Mouse (Mus musculus) CH12.LX (cell line): ENCODE measurements around the gene 1700086D15Rik. TPM values are rescaled to one million over a fixed set of nuclear protein-coding genes. Genes with fewer than 3 reads are reported as not detected.

ENCODE experiments used
- DNase-seq: peaks from one replicate; pipeline ENCODE4 v3.0.0-alpha.2; 2013; ENCODE audit errors: extremely low read depth
- H3K27ac ChIP-seq: 2 replicates; pipeline ENCODE4 v1.5.1; 2012; ENCODE audit warnings: low read depth, mild to moderate bottlenecking, control low read depth, moderate library complexity; ENCODE audit not compliant: insufficient read depth
- H3K27me3 ChIP-seq: replicated peaks from 2 replicates; pipeline ENCODE3; 2012; ENCODE audit warnings: inconsistent platforms
- H3K36me3 ChIP-seq, 2 experiments: replicated peaks in 1 of 2; 2 replicates each; pipeline versions ENCODE3 to v1.6.1; 2012; ENCODE audit warnings: inconsistent platforms in 1 of 2, low read length in 1 of 2, mild to moderate bottlenecking in 1 of 2, mixed read lengths in 1 of 2, moderate library complexity in 1 of 2; ENCODE audit not compliant: control insufficient read depth in 1 of 2, insufficient read depth in 1 of 2
- H3K4me1 ChIP-seq, 2 experiments: 2 replicates each; pipeline ENCODE4 v1.6.1; 2012; ENCODE audit warnings: inconsistent platforms in 1 of 2, moderate library complexity in 1 of 2; ENCODE audit not compliant: insufficient read depth in 2 of 2, control insufficient read depth in 1 of 2
- H3K4me2 ChIP-seq: 2 replicates; pipeline ENCODE4 v1.6.1; 2012; ENCODE audit warnings: low read depth, mild to moderate bottlenecking, control low read depth; ENCODE audit not compliant: poor library complexity, insufficient read depth, severe bottlenecking
- H3K4me3 ChIP-seq, 3 experiments: fragments of 150-350 bp in 1 of 3; sonication (generic) in 1 of 3; replicated peaks in 1 of 3; 2 replicates each; pipeline versions ENCODE3 to v1.5.1; 2011 to 2012; ENCODE audit warnings: low read depth in 2 of 3, low read length in 2 of 3, mild to moderate bottlenecking in 2 of 3, moderate library complexity in 2 of 3, control low read depth in 1 of 3, improper control_type of control experiment in 1 of 3, inconsistent platforms in 1 of 3, mixed read lengths in 1 of 3; ENCODE audit not compliant: poor library complexity in 1 of 3
- H3K79me2 ChIP-seq: replicated peaks from 2 replicates; pipeline ENCODE4 v1.6.1; 2012; ENCODE audit warnings: mild to moderate bottlenecking, moderate library complexity; ENCODE audit not compliant: control insufficient read depth, poor library complexity, insufficient read depth, severe bottlenecking; ENCODE audit errors: extremely low read depth
- H3K9ac ChIP-seq: 2 replicates; pipeline ENCODE4 v1.6.1; 2012; ENCODE audit warnings: low read depth, mild to moderate bottlenecking, control low read depth, moderate library complexity; ENCODE audit not compliant: insufficient read depth
- H3K9me3 ChIP-seq: replicated peaks from 2 replicates; pipeline ENCODE3; 2012; ENCODE audit warnings: low read length, inconsistent platforms, mixed read lengths
- BHLHE40 ChIP-seq: IDR thresholded peaks from 2 replicates; pipeline ENCODE4 v1.6.1; 2011; ENCODE audit warnings: mild to moderate bottlenecking, low read depth, low read length, improper control_type of control experiment
- CHD1 ChIP-seq: IDR thresholded peaks from 2 replicates; pipeline ENCODE4 v1.6.1; 2012; ENCODE audit warnings: low read depth, low read length, improper control_type of control experiment, inconsistent platforms
- CHD2 ChIP-seq: IDR thresholded peaks from 2 replicates; pipeline ENCODE4 v1.6.1; 2011; ENCODE audit warnings: low read length, improper control_type of control experiment
- CTCF ChIP-seq, 2 experiments: IDR thresholded peaks in 1 of 2; conservative IDR thresholded peaks in 1 of 2; 2 replicates each; pipeline ENCODE4 v1.5.1; 2011 to 2012; ENCODE audit warnings: low read depth in 2 of 2, low read length in 2 of 2, improper control_type of control experiment in 1 of 2, inconsistent platforms in 1 of 2, mild to moderate bottlenecking in 1 of 2, moderate library complexity in 1 of 2
- E2F4 ChIP-seq: IDR thresholded peaks from 2 replicates; pipeline ENCODE4 v1.6.1; 2011; ENCODE audit warnings: low read depth, low read length, improper control_type of control experiment; ENCODE audit not compliant: insufficient replicate concordance
- ELF1 ChIP-seq: IDR thresholded peaks from 2 replicates; pipeline ENCODE4 v1.6.1; 2014; ENCODE audit warnings: low read depth, mild to moderate bottlenecking, inconsistent platforms, low read length, improper control_type of control experiment
- EP300 ChIP-seq: IDR thresholded peaks from 2 replicates; pipeline ENCODE4 v1.6.1; 2011; ENCODE audit warnings: low read length, improper control_type of control experiment
- ETS1 ChIP-seq: conservative IDR thresholded peaks from 2 replicates; pipeline ENCODE4 v1.6.1; 2012; ENCODE audit warnings: low read depth, mild to moderate bottlenecking, inconsistent platforms, low read length, improper control_type of control experiment, moderate library complexity
- GABPA ChIP-seq: IDR thresholded peaks from 2 replicates; pipeline ENCODE4 v1.6.1; 2012; ENCODE audit warnings: low read depth, low read length, improper control_type of control experiment, inconsistent platforms; ENCODE audit not compliant: insufficient replicate concordance
- IRF4 ChIP-seq: IDR thresholded peaks from 2 replicates; pipeline ENCODE4 v1.6.1; 2014; ENCODE audit warnings: low read depth, mild to moderate bottlenecking, inconsistent platforms, low read length, improper control_type of control experiment
- JUN ChIP-seq: IDR thresholded peaks from 2 replicates; pipeline ENCODE4 v1.6.1; 2011; ENCODE audit warnings: low read depth, mild to moderate bottlenecking, low read length, improper control_type of control experiment, moderate library complexity; ENCODE audit not compliant: insufficient read depth
- KAT2A ChIP-seq: IDR thresholded peaks from 2 replicates; pipeline ENCODE4 v1.6.1; 2012; ENCODE audit warnings: low read length, improper control_type of control experiment, inconsistent platforms; ENCODE audit not compliant: insufficient replicate concordance
- MAFK ChIP-seq: IDR thresholded peaks from 2 replicates; pipeline ENCODE4 v1.6.1; 2011; ENCODE audit warnings: low read length, improper control_type of control experiment; ENCODE audit not compliant: insufficient replicate concordance
- MEF2A ChIP-seq: IDR thresholded peaks from 2 replicates; pipeline ENCODE4 v1.6.1; 2014; ENCODE audit warnings: low read depth, mild to moderate bottlenecking, inconsistent platforms, low read length, improper control_type of control experiment, borderline replicate concordance
- MXI1 ChIP-seq: IDR thresholded peaks from 2 replicates; pipeline ENCODE4 v1.6.1; 2011; ENCODE audit warnings: mild to moderate bottlenecking, low read depth, low read length, improper control_type of control experiment
- NELFE ChIP-seq: IDR thresholded peaks from 2 replicates; pipeline ENCODE4 v1.6.1; 2011; ENCODE audit warnings: low read depth, low read length, improper control_type of control experiment
- NRF1 ChIP-seq: IDR thresholded peaks from 2 replicates; pipeline ENCODE4 v1.6.1; 2014; ENCODE audit warnings: low read depth, mild to moderate bottlenecking, inconsistent platforms, low read length, improper control_type of control experiment, moderate library complexity
- PAX5 ChIP-seq: IDR thresholded peaks from 2 replicates; pipeline ENCODE4 v1.6.1; 2012; ENCODE audit warnings: low read length, inconsistent platforms, mixed read lengths
- POLR2A ChIP-seq: IDR thresholded peaks from 2 replicates; pipeline ENCODE4 v1.6.1; 2011; ENCODE audit warnings: low read depth, mild to moderate bottlenecking, improper control_type of control experiment, low read length
- POLR2AphosphoS2 ChIP-seq: IDR thresholded peaks from 2 replicates; pipeline ENCODE4 v1.6.1; 2011; ENCODE audit warnings: low read depth, low read length, improper control_type of control experiment
- RAD21 ChIP-seq: IDR thresholded peaks from 2 replicates; pipeline ENCODE4 v1.6.1; 2011; ENCODE audit warnings: low read depth, mild to moderate bottlenecking, low read length, improper control_type of control experiment, moderate library complexity
- RCOR1 ChIP-seq: conservative IDR thresholded peaks from 2 replicates; pipeline ENCODE4 v1.6.1; 2012; ENCODE audit warnings: low read depth, mild to moderate bottlenecking, inconsistent platforms, low read length, improper control_type of control experiment
- SIN3A ChIP-seq: IDR thresholded peaks from 2 replicates; pipeline ENCODE4 v1.6.1; 2012; ENCODE audit warnings: low read length, improper control_type of control experiment, inconsistent platforms
- TBP ChIP-seq: conservative IDR thresholded peaks from 2 replicates; pipeline ENCODE4 v1.6.1; 2011; ENCODE audit warnings: low read depth, low read length, improper control_type of control experiment
- TCF12 ChIP-seq: IDR thresholded peaks from 2 replicates; pipeline ENCODE4 v1.6.1; 2014; ENCODE audit warnings: low read depth, mild to moderate bottlenecking, inconsistent platforms, low read length, improper control_type of control experiment
- USF1 ChIP-seq: IDR thresholded peaks from 2 replicates; pipeline ENCODE4 v1.6.1; 2014; ENCODE audit warnings: low read depth, mild to moderate bottlenecking, inconsistent platforms, low read length, improper control_type of control experiment
- ZMIZ1 ChIP-seq: IDR thresholded peaks from 2 replicates; pipeline ENCODE4 v1.6.1; 2012; ENCODE audit warnings: low read depth, mild to moderate bottlenecking, inconsistent platforms, low read length, improper control_type of control experiment
- dilution Hi-C: fragments of 300-500 bp; cut with MboI; formaldehyde crosslinking; loops from 2 replicates; pipeline ENCODE4 v1.14.3; 2020; ENCODE audit warnings: low sequenced_read_pairs; ENCODE audit not compliant: extremely low pct_unique_long_range_greater_than_20kb, extremely low pct_ligation_motif_present
- in situ Hi-C: fragments of 300-500 bp; cut with MboI; formaldehyde crosslinking; loops from 3 replicates; pipeline ENCODE4 v1.14.3; 2019; ENCODE audit warnings: low sequenced_read_pairs, low pct_ligation_motif_present, low pct_unique_long_range_greater_than_20kb, mixed read lengths
- polyA plus RNA-seq: library from polyadenylated mRNA; unstranded; fragments of >175 nt; gene quantifications from 2 replicates; pipeline ENCODE4 v1.2.1, GENCODE M21; 2012; ENCODE audit warnings: low read depth; ENCODE audit not compliant: insufficient read length
- total RNA-seq, 2 experiments: library from RNA; depleted of rRNA; stranded (reverse); fragments of 300-350 nt in 1 of 2; fragments of >200 nt in 1 of 2; gene quantifications; 2 replicates each; pipeline ENCODE4 v1.2.3; 2012 to 2014

Gene 1700086D15Rik
- total and polyA plus RNA-seq, 3 experiments: not detected

DNA sequence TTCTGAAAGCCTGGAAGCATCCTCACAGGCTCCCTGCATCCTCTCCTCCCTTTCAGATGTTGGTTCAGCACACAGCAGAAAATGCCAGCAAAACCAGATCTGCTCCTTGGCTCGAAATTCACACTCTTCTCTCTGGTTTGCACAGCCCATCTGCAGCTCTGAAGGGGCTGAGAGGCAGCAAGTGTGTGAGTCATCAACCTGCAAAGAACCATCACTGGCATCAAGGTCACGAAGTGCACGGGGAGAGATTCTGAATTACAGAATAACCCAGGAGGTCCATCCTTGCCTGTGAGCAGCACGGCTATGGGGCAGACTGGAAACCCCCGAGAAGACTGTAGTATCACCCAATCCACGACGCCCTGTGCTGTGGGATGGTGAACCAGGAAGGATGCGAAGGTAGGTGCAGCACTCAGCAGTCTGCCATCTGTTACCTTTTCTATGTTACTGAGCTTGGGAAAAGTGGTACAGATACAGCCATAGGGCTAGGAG, 24.4 kb downstream of the 1700086D15Rik start:
- no peak for DNase-seq
- Histone ChIP-seq H3K4me2 (no peak overlapping the region), H3K27ac (no peak overlapping the region), H3K36me3 (no peaks in the 10 kb centered on the region), H3K27me3 (no peaks in the 10 kb centered on the region), H3K9ac (no peak overlapping the region), H3K9me3 (no peaks in the 10 kb centered on the region), H3K4me1 (no peaks in the 10 kb centered on the region), H3K4me3 (no peak overlapping the region), H3K79me2 (no peaks in the 10 kb centered on the region)
- in situ Hi-C loops (no loop called here), dilution Hi-C loops (no loop called here)
- no peak for TF ChIP-seq POLR2AphosphoS2
- no peak for TF ChIP-seq RCOR1
- no peak for TF ChIP-seq MEF2A
- TF ChIP-seq ETS1: no peak
- TF ChIP-seq NRF1: no peak
- no peak for TF ChIP-seq PAX5
- no peak for TF ChIP-seq RAD21
- no peak for TF ChIP-seq CHD2
- no peak for TF ChIP-seq TBP
- no peak for TF ChIP-seq IRF4
- TF ChIP-seq TCF12: no peak
- TF ChIP-seq USF1: no peak
- TF ChIP-seq BHLHE40: no peak
- no peak for TF ChIP-seq NELFE
- TF ChIP-seq MAFK: no peak

- dilution Hi-C loops (no loop called here), in situ Hi-C loops (no loop called here)
- Histone ChIP-seq H3K36me3 (no peaks in the 10 kb centered on the region), H3K79me2 (no peaks in the 10 kb centered on the region), H3K4me2 (no peak overlapping the region), H3K4me3 (no peak overlapping the region), H3K9ac (no peak overlapping the region), H3K4me1 (no peaks in the 10 kb centered on the region), H3K27me3 (no peaks in the 10 kb centered on the region), H3K9me3 (no peaks in the 10 kb centered on the region), H3K27ac (no peak overlapping the region)
- TF ChIP-seq ZMIZ1: no peak
- TF ChIP-seq BHLHE40: no peak
- TF ChIP-seq MAFK: no peak
- TF ChIP-seq EP300: no peak
- no peak for TF ChIP-seq NELFE
- TF ChIP-seq MEF2A: no peak
- no peak for TF ChIP-seq PAX5
- TF ChIP-seq TCF12: no peak
- TF ChIP-seq POLR2A: no peak
- no peak for TF ChIP-seq GABPA
- no peak for TF ChIP-seq MXI1
- no peak for TF ChIP-seq ELF1
- no peak for TF ChIP-seq KAT2A
- no peak for TF ChIP-seq CHD1
- TF ChIP-seq JUN: no peak
- no peak for TF ChIP-seq SIN3A
- TF ChIP-seq CTCF (conservative IDR thresholded peaks at IDR 0.05 in 1 of 2, IDR thresholded peaks at IDR 0.05 in 1 of 2; ENCODE audit: low read depth in 2 of 2, low read length in 2 of 2): no peak
- no peak for TF ChIP-seq E2F4
- DNase-seq: no peak
These were observed 26.0 kb downstream of the 1700086D15Rik start for GRCm38 (mm10) chr11:65133661-65134060.
